Mouse (Mus musculus) hindbrain, embryonic 16.5 days (tissue): ENCODE results near the gene Gpr107. TPM values are rescaled to one million over a fixed set of nuclear protein-coding genes. Genes with fewer than 3 reads are reported as not detected.

Source experiments
- ATAC-seq: fragments of 200-750 bp; cut with Nextera tagmentation; 2 replicates; pipeline ENCODE4 v1.8.0; 2017; ENCODE audit warnings: moderate TSS enrichment, moderate library complexity
- H3K27ac ChIP-seq: fragments of 300-500 bp; sonication (generic); 2 replicates; pipeline ENCODE4 v1.5.1; 2014; ENCODE audit warnings: low read depth, mild to moderate bottlenecking, control low read depth, low read length, moderate library complexity
- H3K27me3 ChIP-seq: fragments of 300-500 bp; sonication (generic); replicated peaks from 2 replicates; pipeline ENCODE4 v1.6.1; 2014; ENCODE audit warnings: low read length; ENCODE audit not compliant: control insufficient read depth, insufficient read depth
- H3K36me3 ChIP-seq: fragments of 300-500 bp; sonication (generic); 2 replicates; pipeline ENCODE4 v1.6.1; 2014; ENCODE audit warnings: mild to moderate bottlenecking, low read length, moderate library complexity, mixed read lengths; ENCODE audit not compliant: control insufficient read depth, insufficient read depth
- H3K4me1 ChIP-seq: fragments of 300-500 bp; sonication (generic); 2 replicates; pipeline ENCODE4 v1.6.1; 2014; ENCODE audit warnings: low read depth, low read length; ENCODE audit not compliant: control insufficient read depth, insufficient read depth
- H3K4me2 ChIP-seq: fragments of 300-500 bp; sonication (generic); 2 replicates; pipeline ENCODE4 v1.6.1; 2014; ENCODE audit warnings: mild to moderate bottlenecking, low read length, control low read depth, moderate library complexity
- H3K4me3 ChIP-seq: fragments of 300-500 bp; sonication (generic); 2 replicates; pipeline ENCODE4 v1.5.1; 2014; ENCODE audit warnings: mild to moderate bottlenecking, low read length, control low read depth, moderate library complexity
- H3K9ac ChIP-seq: fragments of 300-500 bp; sonication (generic); 2 replicates; pipeline ENCODE4 v1.6.1; 2014; ENCODE audit warnings: low read depth, mild to moderate bottlenecking, control low read depth, low read length, moderate library complexity
- H3K9me3 ChIP-seq: fragments of 300-500 bp; sonication (generic); 2 replicates; pipeline ENCODE4 v1.6.1; 2014; ENCODE audit warnings: mild to moderate bottlenecking, low read length, moderate library complexity; ENCODE audit not compliant: control insufficient read depth
- WGBS: fragments of 180-500 bp; shearing (Covaris S2); extraction: QIAGEN DNeasy Blood & Tissue Kit; methylation state at CpG from one replicate; pipeline ENCODE4 v1.1.7; 2014; 5-methylcytosine and 5-hydroxymethylcytosine counted together
- polyA plus RNA-seq: library from polyadenylated mRNA; unstranded; fragments of >200 nt; fragmentation: Nextera tagmentation; extraction: Ambion mirVana; gene quantifications from 2 replicates; pipeline ENCODE4 v1.2.1, GENCODE M21; 2015

The Gpr107 gene
- polyA plus RNA-seq, 1 experiment from 2014 or later = 34.4 TPM

GRCm38 (mm10) chr2:31115091-31115942 lies 36.8 kb upstream of the Gpr107 start:
- H3K27ac ChIP-seq = no peak overlapping the region
- H3K4me3 ChIP-seq = no peak overlapping the region
- no peaks in the 10 kb centered on the region for H3K9me3 ChIP-seq
- no peak overlapping the region for H3K4me2 ChIP-seq
- H3K9ac ChIP-seq = no peak overlapping the region
- no peaks in the 10 kb centered on the region for H3K36me3 ChIP-seq
- no peaks in the 10 kb centered on the region for H3K27me3 ChIP-seq
- H3K4me1 ChIP-seq = peaks cover 2% of the 10 kb centered on the region; the same call in 1 of the 2 replicates
- ATAC-seq = no peak
- WGBS = 75% methylated on average over 10 of the region's 10 CpGs

- peaks cover 2% of the 10 kb centered on the region; the same call in 1 of the 2 replicates for H3K4me1 ChIP-seq
- no peak overlapping the region for H3K4me2 ChIP-seq
- H3K9ac ChIP-seq = no peak overlapping the region
- H3K9me3 ChIP-seq = no peaks in the 10 kb centered on the region
- WGBS = 65% methylated on average over 10 of the region's 10 CpGs
- no peak overlapping the region for H3K4me3 ChIP-seq
- no peaks in the 10 kb centered on the region for H3K27me3 ChIP-seq
- no peak for ATAC-seq
- H3K36me3 ChIP-seq = no peaks in the 10 kb centered on the region
- H3K27ac ChIP-seq = peak overlapping the region; percentile 44; the same call in 1 of the 2 replicates
Measured at GRCm38 (mm10) chr2:31115943-31116731, 36.0 kb upstream of the Gpr107 start.

GRCm38 (mm10) chr2:31118211-31118610 lies 33.9 kb upstream of the Gpr107 start:
- 90% methylated on average over 3 of the region's 3 CpGs for WGBS
- no peak for ATAC-seq
- Histone ChIP-seq H3K4me2 (no peak overlapping the region), H3K36me3 (no peaks in the 10 kb centered on the region), H3K9me3 (no peaks in the 10 kb centered on the region), H3K9ac (no peak overlapping the region), H3K4me1 (peaks cover 2% of the 10 kb centered on the region; the same call in 1 of the 2 replicates), H3K27ac (no peak overlapping the region), H3K27me3 (no peaks in the 10 kb centered on the region), H3K4me3 (no peak overlapping the region)

- no peaks in the 10 kb centered on the region for H3K36me3 ChIP-seq
- H3K4me1 ChIP-seq = peaks cover 2% of the 10 kb centered on the region; the same call in 1 of the 2 replicates
- no peak overlapping the region for H3K4me3 ChIP-seq
- 80% methylated on average over 10 of the region's 10 CpGs for WGBS
- peak; percentile 44; the same call in 1 of the 2 replicates for ATAC-seq
- no peak overlapping the region for H3K4me2 ChIP-seq
- H3K27ac ChIP-seq = no peak overlapping the region; the same call in 1 of the 2 replicates
- H3K9me3 ChIP-seq = no peaks in the 10 kb centered on the region
- no peaks in the 10 kb centered on the region for H3K27me3 ChIP-seq
- H3K9ac ChIP-seq = no peak overlapping the region
Measured at GRCm38 (mm10) chr2:31118639-31119380, 33.3 kb upstream of the Gpr107 start.

- H3K27ac ChIP-seq = peak overlapping the region; percentile 46; the same call in 1 of the 2 replicates
- H3K4me3 ChIP-seq = no peak overlapping the region
- H3K27me3 ChIP-seq = no peaks in the 10 kb centered on the region
- H3K9ac ChIP-seq = no peak overlapping the region
- H3K4me2 ChIP-seq = no peak overlapping the region
- H3K4me1 ChIP-seq = peaks cover 2% of the 10 kb centered on the region; the same call in 1 of the 2 replicates
- WGBS = 43% methylated on average over 13 of the region's 13 CpGs
- no peaks in the 10 kb centered on the region for H3K9me3 ChIP-seq
- H3K36me3 ChIP-seq = no peaks in the 10 kb centered on the region
- peak; percentile 89 for ATAC-seq
Measured at GRCm38 (mm10) chr2:31119795-31120194, 32.3 kb upstream of the Gpr107 start.

GRCm38 (mm10) chr2:31121131-31121693 lies 30.9 kb upstream of the Gpr107 start:
- 83% methylated on average over 7 of the region's 7 CpGs for WGBS
- H3K9me3 ChIP-seq = no peaks in the 10 kb centered on the region
- H3K4me1 ChIP-seq = peaks cover 1% of the 10 kb centered on the region; the same call in 1 of the 2 replicates
- H3K9ac ChIP-seq = no peak overlapping the region
- H3K27ac ChIP-seq = no peak overlapping the region
- no peaks in the 10 kb centered on the region for H3K36me3 ChIP-seq
- no peaks in the 10 kb centered on the region for H3K27me3 ChIP-seq
- H3K4me2 ChIP-seq = no peak overlapping the region
- no peak overlapping the region for H3K4me3 ChIP-seq
- ATAC-seq = no peak

GRCm38 (mm10) chr2:31122806-31123205 lies 29.3 kb upstream of the Gpr107 start:
- Histone ChIP-seq H3K36me3 (no peaks in the 10 kb centered on the region), H3K4me1 (no peaks in the 10 kb centered on the region; the same call in 1 of the 2 replicates), H3K4me2 (no peak overlapping the region), H3K9me3 (no peaks in the 10 kb centered on the region), H3K27ac (no peak overlapping the region), H3K27me3 (no peaks in the 10 kb centered on the region), H3K9ac (no peak overlapping the region), H3K4me3 (no peak overlapping the region)
- ATAC-seq = no peak
- 90% methylated on average over 5 of the region's 5 CpGs for WGBS

- H3K9me3 ChIP-seq = no peaks in the 10 kb centered on the region
- no peaks in the 10 kb centered on the region for H3K27me3 ChIP-seq
- ATAC-seq = no peak
- H3K4me2 ChIP-seq = no peak overlapping the region
- H3K27ac ChIP-seq = no peak overlapping the region
- no peak overlapping the region for H3K4me3 ChIP-seq
- H3K4me1 ChIP-seq = no peaks in the 10 kb centered on the region; the same call in 1 of the 2 replicates
- WGBS = 94% methylated on average over 5 of the region's 5 CpGs
- no peaks in the 10 kb centered on the region for H3K36me3 ChIP-seq
- no peak overlapping the region for H3K9ac ChIP-seq
Measured at GRCm38 (mm10) chr2:31123493-31123892, 28.6 kb upstream of the Gpr107 start.
